Mouse (Mus musculus) spleen, adult 12 weeks (tissue): Measurements from ENCODE around the gene Shoc2.
"Not testable (repeated sequence)": the region's sequence is repeated elsewhere in the genome, so short reads cannot be mapped to it uniquely, and the experiment has no call there.

Source experiments
- DNase-seq: peaks from one replicate; pipeline ENCODE4 v3.0.0; 2022; ENCODE audit warnings: low spot score

Gene Shoc2

GRCm38 (mm10) chr19:53943802-53944785 lies at the start of gene Shoc2, which contains the start of gene Bbip1:
Gene Shoc2 (plus strand): TSS chr19:53944306.
Gene Bbip1 (minus strand): TSS chr19:53944627.
- DNase-seq: peak; percentile 96

- no peak for DNase-seq
These were observed 49.5 kb upstream of the Shoc2 start for GRCm38 (mm10) chr19:53894538-53895121.

- DNase-seq: no peak
These were observed 46.1 kb upstream of the Shoc2 start for GRCm38 (mm10) chr19:53898046-53898445.

DNA sequence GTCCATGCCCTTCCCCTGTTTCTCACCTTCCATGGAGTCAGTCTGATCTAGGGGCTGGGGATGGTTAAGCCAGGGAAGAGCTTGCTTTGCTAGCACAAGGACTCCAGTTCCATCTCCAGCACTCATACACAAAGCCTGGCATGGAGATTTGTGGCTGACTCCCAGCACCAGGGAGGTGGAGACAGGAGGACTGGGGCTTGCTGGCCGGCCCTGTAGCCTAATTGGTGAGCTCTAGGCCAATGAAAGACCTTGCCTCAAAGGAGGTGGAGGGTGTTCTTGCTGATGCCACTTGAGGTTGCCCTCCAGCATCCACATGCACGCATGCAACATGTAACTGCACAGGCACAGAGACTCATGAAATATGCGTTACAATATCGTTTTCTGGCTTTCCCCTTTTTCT lies 45.6 kb upstream of the Shoc2 start:
- no peak for DNase-seq

DNA sequence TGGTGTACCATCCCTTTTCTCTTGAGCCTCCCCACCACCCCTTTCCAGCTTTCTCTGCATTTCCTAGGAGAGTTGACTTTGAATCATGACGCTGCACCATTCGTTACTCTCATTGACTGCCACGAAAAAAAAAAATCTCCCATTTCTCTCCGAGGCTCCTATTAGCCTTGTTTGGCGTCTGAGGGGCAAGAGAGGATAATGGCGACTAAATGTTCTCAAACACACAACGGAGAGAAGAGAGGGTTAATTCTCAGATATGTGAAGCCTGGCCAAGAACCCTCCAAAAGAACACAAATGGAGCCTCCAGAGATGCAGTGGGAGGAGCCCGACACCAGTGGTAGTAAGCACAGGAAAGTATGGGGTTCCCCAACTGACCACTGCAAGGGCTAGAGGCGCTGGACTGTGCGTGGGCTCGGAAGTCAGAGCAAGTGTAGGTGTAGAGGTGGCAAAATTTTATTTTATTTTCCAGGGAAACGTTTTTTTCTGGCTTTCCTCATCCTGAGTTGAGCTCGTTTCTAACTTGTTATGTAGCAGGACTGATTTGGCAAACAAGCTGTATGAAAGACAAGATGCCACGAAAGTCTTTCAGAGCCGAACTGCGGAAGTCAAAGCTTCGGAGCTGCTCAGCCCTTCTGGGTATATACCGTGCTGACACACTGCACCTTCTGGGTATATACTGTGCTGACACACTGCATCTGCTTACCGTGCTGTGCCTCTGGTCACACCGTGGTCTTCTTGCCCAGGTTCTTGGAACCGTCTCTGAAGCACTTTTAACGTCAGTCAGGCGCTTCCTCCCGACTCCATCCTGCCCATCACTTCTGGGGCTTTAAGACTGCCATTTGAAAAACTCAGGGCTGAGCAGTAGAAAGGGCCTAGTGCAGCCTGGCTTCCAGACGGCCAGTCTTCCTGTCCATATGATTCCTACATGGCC lies 44.9 kb upstream of the Shoc2 start:
- no peak for DNase-seq

GRCm38 (mm10) chr19:53899941-53900610 lies 44.0 kb upstream of the Shoc2 start:
- no peak for DNase-seq

DNA sequence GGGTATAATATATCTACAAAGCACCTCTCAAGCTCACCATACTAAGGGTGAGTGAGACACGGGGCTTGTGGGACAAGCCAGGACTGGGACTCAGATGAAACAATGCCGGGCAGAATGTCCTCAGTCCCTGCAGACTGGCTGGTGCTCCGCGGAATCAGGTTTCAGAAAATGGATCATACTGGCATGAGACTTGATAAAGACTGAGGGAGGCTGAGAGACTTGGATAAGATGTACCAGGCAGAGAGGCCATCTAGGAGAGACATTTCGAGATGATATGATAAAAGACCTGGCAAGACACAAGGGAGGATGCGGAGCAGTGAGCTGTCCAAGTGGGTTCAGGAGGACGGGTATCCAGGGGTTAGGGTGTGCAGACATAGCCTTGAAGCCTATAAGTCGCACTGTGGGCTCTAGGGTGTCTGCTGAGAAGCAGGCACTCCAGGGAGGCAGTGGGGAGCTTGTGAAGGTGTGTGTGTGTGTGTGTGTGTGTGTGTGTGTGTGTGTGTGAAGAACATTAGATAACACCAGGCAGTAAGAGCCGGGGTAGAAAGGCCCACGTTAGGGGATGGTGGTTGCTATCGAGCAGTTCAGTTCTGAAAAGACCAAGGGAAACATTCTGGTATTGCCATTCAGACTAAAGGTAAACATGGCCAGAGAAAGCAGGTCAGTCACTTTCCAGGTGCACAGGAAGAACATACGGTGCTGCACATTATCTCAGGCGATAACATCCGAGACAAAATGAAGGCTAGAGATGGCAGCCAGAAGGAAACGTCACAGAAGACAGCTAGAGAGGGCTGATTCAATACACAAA lies 42.0 kb upstream of the Shoc2 start:
- no peak for DNase-seq

DNA sequence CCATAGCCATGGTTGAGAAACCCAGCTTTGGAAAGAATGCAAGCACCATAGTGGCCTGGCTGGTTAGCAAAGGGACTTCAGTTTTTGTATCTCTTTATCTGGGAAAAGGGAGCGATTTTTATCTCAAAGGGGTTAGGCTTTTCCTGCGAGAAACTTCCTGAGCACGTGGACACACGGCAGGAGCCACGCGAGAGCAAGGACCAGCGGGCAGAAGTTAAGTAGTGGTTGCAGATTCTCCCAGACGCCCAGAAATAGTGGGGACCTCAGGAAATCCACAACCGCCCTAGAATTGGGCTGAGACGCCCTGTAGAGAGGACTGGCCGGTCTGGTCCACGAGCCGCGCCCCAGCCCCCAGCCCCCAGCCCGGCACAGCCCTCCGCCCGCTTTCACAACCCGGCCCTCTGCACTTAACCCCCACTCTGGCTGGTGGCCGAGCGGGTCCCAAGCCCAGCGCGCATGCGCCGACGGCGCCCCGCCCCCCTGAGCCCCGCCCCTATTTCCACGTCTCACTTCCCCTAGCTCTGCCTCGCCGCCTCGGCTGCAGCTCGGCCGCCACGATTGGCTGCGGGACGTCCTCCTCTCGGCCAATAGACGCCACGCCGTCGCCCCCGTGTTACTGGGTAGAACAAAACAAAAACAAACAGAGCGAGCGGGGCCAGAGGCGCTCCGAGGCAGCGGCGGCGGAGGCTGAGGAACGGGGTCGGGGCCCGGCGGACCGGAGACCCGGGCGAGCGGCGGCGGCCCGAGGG lies 41.2 kb upstream of the Shoc2 start:
- DNase-seq: peak; percentile 87

- DNase-seq: no peak
These were observed 40.4 kb upstream of the Shoc2 start for GRCm38 (mm10) chr19:53903507-53904321.

DNA sequence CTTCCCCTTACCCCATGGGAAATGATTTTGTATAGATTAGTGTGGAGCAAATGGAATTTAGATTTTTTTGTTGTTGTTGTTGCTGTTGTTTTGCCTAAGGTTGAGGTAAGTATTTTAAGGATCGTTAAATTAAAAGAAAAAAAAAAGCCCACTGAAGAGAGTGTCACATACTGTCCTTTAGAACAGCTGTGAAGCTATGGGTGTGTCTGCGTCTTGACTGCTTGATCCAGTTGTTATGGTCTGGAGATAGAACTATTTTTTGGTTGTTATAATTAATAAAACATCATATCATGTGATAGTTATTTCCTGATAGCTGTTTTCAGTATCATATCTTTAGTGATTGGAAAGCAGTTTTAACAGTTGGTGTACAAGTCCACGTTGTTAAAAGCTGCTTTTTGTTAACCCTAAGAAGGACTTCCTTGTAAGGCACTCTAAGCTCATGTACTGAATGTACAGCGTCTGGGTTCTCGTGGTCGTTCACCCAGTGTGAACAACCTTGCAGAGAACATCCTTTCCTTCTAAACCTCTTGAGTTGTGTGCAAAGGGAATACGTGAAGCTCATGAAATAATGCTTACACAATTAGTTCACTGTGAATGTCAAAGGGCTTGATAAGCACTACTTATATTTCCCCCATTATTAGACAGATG lies 39.1 kb upstream of the Shoc2 start:
- no peak for DNase-seq

DNA sequence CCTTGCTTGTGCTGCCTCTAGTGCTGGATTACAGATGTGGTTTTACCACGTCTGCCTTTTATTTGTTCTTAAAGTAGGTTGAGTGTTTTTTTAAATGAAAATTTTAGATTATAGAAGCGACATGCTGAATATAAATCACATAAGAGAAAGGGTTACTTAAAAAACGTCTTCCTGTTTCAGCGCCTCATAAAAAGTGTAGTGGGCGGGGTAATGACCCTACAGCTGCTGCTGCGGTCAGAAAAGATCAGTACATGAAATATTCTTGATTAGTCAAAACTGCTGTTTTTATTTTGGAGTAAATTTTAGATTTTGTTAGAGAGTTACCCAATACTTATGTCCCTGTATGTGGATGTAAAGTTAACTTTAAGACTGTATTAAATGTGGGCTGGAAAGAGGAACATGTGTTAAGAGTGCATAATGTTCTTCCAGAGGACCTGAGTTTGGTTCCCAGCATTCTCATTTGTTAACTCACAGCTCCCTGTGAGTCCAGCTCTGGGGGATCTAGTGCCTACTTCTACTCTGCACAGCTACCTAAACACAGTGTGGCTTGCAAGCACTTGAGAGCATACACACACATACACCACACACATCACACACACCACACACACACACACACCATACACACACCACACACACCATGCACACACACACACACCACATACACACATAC lies 37.9 kb upstream of the Shoc2 start:
- no peak for DNase-seq

DNA sequence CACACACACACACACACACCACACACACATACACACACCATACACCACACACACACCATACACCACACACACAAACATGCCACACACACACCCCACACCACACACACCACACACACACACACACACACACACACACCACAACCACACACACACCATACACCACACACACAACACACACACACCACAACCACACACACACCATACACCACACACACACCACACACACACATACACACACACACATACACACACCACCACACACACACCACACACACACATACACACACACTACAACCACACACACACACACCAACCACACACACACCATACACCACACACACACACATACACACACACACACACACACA lies 37.4 kb upstream of the Shoc2 start:
- DNase-seq: not testable (repeated sequence)

- no peak for DNase-seq
These were observed 29.2 kb upstream of the Shoc2 start for GRCm38 (mm10) chr19:53914950-53915349.

- DNase-seq: no peak
These were observed 24.6 kb upstream of the Shoc2 start for GRCm38 (mm10) chr19:53919541-53919940.

GRCm38 (mm10) chr19:53921996-53922395 lies 22.1 kb upstream of the Shoc2 start:
- DNase-seq: not testable (repeated sequence)

DNA sequence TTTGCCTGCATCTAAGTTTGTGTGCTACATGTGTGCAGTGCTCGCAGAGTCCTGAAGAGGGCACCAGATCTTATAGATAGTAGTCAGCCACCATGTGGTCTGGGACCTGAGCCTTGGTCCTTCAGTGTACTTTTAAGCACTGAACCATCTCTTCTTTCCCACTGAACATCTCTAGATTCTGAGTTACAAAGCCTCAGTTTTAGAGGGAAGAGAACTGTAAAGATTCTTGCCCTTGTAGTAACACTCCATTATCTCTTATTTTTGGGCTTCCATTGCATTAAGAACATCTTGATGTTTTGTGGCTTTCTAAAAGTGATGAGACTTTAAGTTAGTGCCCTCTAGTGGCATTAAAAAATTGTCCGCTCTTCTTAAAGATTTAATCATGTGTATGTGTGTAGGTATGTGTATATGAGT lies 18.8 kb upstream of the Shoc2 start:
- no peak for DNase-seq

DNA sequence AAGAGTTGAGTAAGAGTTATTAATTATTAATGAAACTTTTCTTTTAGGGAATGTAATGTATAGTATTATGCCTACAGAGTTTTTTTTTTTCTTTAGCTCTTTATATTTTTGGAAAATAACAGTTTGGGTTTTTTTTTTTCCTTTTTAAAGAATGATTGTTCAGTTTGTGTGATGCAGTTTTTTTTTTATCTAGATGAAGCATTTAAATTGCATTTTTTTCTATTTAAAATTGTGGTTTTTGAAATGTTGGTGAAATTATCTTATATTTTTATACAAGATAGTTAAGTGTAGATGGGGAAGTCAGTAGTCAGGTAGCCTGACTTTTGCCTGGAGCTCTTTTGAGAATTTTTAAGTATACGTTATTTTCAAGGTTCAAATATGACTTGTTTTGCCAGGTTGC lies 17.4 kb upstream of the Shoc2 start:
- no peak for DNase-seq

DNA sequence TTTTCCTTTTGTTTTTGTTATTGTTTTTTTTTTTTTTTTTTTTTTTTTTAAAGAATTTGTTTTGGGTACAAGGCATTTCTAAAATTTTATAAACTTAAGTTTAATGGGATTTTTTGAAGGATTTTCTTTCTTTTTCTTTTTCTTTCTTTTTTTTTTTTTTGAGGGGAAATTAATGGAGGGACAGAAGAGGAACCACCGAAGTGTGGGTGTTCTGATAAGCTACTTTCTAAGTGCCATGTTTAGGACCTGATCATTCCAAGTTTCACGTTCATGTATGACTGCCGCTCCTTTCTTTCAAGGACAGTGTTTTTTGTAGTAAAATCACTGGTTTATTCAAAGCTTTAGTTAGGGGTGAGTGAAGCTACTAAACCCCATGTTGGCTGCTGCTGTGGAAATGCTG lies 14.9 kb upstream of the Shoc2 start:
- DNase-seq: no peak
